Mouse (Mus musculus) intestine, postnatal 0 days (tissue): ENCODE results near the gene Ghrhr. TPM values are rescaled to one million over a fixed set of nuclear protein-coding genes. Genes with fewer than 3 reads are reported as not detected.

ENCODE experiments used
- ATAC-seq: fragments of 200-750 bp; cut with Nextera tagmentation; 2 replicates; pipeline ENCODE4 v1.8.0; 2017; ENCODE audit warnings: mild to moderate bottlenecking, moderate TSS enrichment, moderate library complexity
- H3K27ac ChIP-seq: fragments of 300-500 bp; sonication (generic); 2 replicates; pipeline ENCODE4 v1.5.1; 2014; ENCODE audit warnings: mild to moderate bottlenecking, low read depth, low read length, moderate library complexity
- H3K27me3 ChIP-seq: fragments of 300-500 bp; sonication (generic); replicated peaks from 2 replicates; pipeline ENCODE4 v1.6.1; 2014; ENCODE audit warnings: low read length, mixed read lengths; ENCODE audit not compliant: control insufficient read depth, insufficient read depth
- H3K36me3 ChIP-seq: fragments of 300-500 bp; sonication (generic); 2 replicates; pipeline ENCODE4 v1.6.1; 2014; ENCODE audit warnings: mild to moderate bottlenecking, moderate library complexity; ENCODE audit not compliant: control insufficient read depth, insufficient read depth
- H3K4me1 ChIP-seq: fragments of 300-500 bp; sonication (generic); replicated peaks from 2 replicates; pipeline ENCODE4 v1.6.1; 2014; ENCODE audit warnings: antibody characterized with exemption, low read length, mixed read lengths; ENCODE audit not compliant: control insufficient read depth, insufficient read depth
- H3K4me2 ChIP-seq: fragments of 300-500 bp; sonication (generic); replicated peaks from 2 replicates; pipeline ENCODE4 v1.6.1; 2014; ENCODE audit warnings: low read depth, mild to moderate bottlenecking, moderate library complexity
- H3K4me3 ChIP-seq: fragments of 300-500 bp; sonication (generic); 2 replicates; pipeline ENCODE4 v1.5.1; 2014; ENCODE audit warnings: low read depth, low read length
- H3K9ac ChIP-seq: fragments of 300-500 bp; sonication (generic); 2 replicates; pipeline ENCODE4 v1.6.1; 2014; ENCODE audit warnings: mild to moderate bottlenecking, low read depth, low read length
- H3K9me3 ChIP-seq: fragments of 300-500 bp; sonication (generic); 2 replicates; pipeline ENCODE4 v1.6.1; 2016; ENCODE audit warnings: mixed run types; ENCODE audit not compliant: control insufficient read depth
- CTCF ChIP-seq: sonication (generic); IDR thresholded peaks from 2 replicates; pipeline ENCODE4 v1.5.1; 2016; ENCODE audit warnings: low read depth, mild to moderate bottlenecking, control low read depth, antibody characterized with exemption, moderate library complexity
- WGBS: fragments of 180-500 bp; shearing (Covaris S2); extraction: QIAGEN DNeasy Blood & Tissue Kit; methylation state at CpG from one replicate; pipeline ENCODE4 v1.1.7; 2014; 5-methylcytosine and 5-hydroxymethylcytosine counted together
- polyA plus RNA-seq: library from polyadenylated mRNA; unstranded; fragments of >200 nt; fragmentation: Nextera tagmentation; extraction: Ambion mirVana; gene quantifications from 2 replicates; pipeline ENCODE4 v1.2.1, GENCODE M21; 2015

Gene Ghrhr
- polyA plus RNA-seq, 1 experiment from 2014 or later, result not detected

DNA sequence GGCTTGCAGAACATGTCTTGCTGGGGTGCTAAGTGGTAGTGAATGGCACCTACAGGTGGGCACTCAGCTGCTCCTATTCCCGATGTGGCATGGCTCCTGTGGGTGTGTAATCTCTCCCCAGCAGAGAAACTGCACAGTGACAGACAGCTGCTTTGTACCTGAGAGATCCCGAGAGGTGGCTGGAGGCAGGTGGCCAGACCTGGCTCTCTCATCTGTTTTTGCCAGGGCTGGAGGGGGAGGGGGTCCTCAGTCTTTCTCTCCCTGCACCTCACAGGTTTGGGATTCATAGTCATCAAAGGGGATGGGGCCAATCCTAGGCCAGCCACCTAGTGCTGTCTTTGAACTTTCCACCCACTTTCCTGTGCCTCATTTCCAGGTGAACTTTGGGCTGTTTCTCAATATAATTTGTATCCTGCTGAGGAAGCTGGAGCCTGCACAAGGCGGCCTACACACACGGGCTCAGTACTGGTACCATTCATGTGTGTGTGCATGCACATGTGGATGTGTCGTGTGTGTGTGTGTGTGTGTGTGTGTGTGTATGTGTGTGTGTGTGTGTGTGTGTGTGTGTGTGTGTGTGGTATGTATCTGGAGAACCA is 8.4 kb downstream of the Ghrhr start:
- no peak for TF ChIP-seq CTCF
- WGBS, result 44% methylated on average over 5 of the region's 5 CpGs
- Histone ChIP-seq H3K4me1 (no peaks in the 10 kb centered on the region), H3K4me2 (no peak overlapping the region), H3K27ac (no peak overlapping the region), H3K4me3 (no peak overlapping the region), H3K27me3 (no peaks in the 10 kb centered on the region; the same call in 1 of the 2 replicates), H3K36me3 (no peaks in the 10 kb centered on the region), H3K9me3 (no peaks in the 10 kb centered on the region), H3K9ac (no peak overlapping the region)
- ATAC-seq, result peak; percentile 40; the same call in 1 of the 2 replicates

DNA sequence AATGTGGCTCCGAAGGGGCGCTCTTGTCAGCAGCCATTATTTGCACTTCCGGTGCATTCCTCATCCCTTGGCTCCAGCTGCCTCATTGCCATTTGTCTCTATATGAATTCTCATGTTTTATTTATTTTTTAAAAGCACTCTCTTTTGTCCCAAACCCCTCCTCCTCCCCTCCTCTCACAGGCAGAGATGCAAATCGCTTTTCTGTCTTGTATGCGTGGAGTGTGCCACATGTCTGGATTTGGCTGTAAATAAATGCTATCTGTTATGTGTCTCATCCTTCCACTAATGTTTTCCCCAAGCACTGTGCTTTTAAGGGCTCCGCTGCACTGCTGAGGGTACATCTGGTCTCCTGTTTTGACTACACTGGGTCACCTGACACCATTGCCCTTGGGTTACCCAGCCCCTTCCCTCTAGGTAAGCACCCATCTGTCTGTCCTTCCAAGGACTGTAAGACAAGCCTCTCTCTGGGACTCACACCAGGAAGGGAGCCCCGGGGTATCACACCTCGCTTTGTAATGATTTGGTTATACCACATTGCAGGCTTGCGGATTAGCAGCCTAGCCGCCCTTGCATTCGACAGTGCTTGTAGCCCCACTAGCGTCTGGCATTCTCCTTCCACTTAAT is 12.6 kb downstream of the Ghrhr start:
- Histone ChIP-seq H3K4me1 (no peaks in the 10 kb centered on the region), H3K36me3 (no peaks in the 10 kb centered on the region), H3K4me2 (no peak overlapping the region), H3K4me3 (no peak overlapping the region), H3K9ac (no peak overlapping the region), H3K27ac (no peak overlapping the region), H3K9me3 (no peaks in the 10 kb centered on the region), H3K27me3 (no peaks in the 10 kb centered on the region; the same call in 1 of the 2 replicates)
- WGBS, result 55% methylated on average over 12 of the region's 12 CpGs
- ATAC-seq, result no peak
- no peak for TF ChIP-seq CTCF

DNA sequence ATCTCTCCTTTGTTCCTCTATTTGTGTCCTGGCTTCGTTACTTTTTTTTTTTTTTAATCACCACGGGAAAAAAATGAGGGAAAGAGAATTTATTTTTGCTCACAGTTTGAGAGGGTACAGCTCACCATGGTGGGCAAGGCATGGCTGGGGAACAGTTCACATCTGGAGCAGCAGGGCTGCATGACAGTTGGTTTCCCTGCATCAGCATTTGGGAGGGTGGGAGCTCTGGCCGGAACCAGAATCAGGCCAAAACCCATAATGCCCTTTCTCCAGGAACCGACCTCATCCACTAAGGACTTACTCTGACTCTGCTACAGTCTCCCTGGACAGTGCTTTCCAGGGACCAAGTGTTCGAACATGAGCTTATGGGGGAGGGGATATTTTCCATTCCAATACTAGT is 13.2 kb downstream of the Ghrhr start:
- Histone ChIP-seq H3K36me3 (no peaks in the 10 kb centered on the region), H3K4me2 (no peak overlapping the region), H3K9me3 (no peaks in the 10 kb centered on the region), H3K27me3 (no peaks in the 10 kb centered on the region; the same call in 1 of the 2 replicates), H3K4me3 (no peak overlapping the region), H3K4me1 (no peaks in the 10 kb centered on the region), H3K27ac (no peak overlapping the region), H3K9ac (no peak overlapping the region)
- no peak for ATAC-seq
- no peak for TF ChIP-seq CTCF
- 64% methylated on average over 5 of the region's 5 CpGs for WGBS

DNA sequence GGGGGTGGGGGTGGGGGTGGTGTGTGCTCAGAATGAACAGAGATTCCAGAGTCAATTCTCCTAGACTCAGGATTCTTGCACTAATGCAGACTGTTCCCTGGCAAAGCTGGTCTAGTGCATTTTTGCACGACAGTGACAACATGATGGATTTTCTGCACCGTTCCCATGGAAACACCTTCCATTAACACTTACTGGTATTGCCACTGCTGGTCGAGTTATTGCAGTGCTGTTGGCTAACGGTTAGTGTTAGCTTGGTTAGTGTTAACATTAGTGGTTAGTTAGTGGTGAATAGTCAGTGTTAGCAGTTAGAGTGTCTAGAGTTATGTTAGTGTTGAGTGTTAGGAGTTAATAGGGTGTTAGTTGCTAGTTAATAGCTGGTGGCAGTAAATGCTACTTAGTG is 15.7 kb downstream of the Ghrhr start:
- no peak overlapping the region for H3K27ac ChIP-seq
- no peak for ATAC-seq
- no peaks in the 10 kb centered on the region for H3K4me1 ChIP-seq
- no peak for TF ChIP-seq CTCF
- H3K9me3 ChIP-seq, result no peaks in the 10 kb centered on the region
- H3K27me3 ChIP-seq, result no peaks in the 10 kb centered on the region; the same call in 1 of the 2 replicates
- WGBS, result 30% methylated on average over 4 of the region's 4 CpGs
- H3K9ac ChIP-seq, result no peak overlapping the region
- no peak overlapping the region for H3K4me3 ChIP-seq
- no peak overlapping the region for H3K4me2 ChIP-seq
- H3K36me3 ChIP-seq, result no peaks in the 10 kb centered on the region

DNA sequence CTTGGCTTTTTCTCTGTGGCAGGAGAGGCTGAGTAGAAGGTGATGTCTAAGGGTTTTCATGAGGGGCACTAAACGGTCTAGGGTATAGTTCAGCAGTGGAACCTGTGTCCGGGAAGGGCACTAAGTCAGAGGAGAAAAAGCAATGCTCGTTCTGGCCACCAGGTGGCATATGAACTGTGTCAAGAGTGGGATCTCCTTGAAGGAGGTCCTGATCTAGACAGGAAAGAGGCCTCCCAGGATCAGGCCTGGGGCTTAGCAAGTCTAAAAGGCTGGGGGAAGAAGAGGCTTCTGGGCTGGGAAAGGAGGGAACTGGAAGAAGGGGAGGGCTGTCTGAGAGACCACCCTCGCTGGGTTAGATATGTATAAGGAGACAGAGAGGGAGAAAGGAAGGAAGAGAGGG is 16.4 kb downstream of the Ghrhr start:
- H3K9me3 ChIP-seq, result no peaks in the 10 kb centered on the region
- H3K4me1 ChIP-seq, result no peaks in the 10 kb centered on the region
- no peak overlapping the region for H3K9ac ChIP-seq
- no peaks in the 10 kb centered on the region for H3K36me3 ChIP-seq
- no peaks in the 10 kb centered on the region; the same call in 1 of the 2 replicates for H3K27me3 ChIP-seq
- TF ChIP-seq CTCF, result peak; percentile 90
- H3K27ac ChIP-seq, result no peak overlapping the region
- H3K4me3 ChIP-seq, result no peak overlapping the region
- WGBS, result 19% methylated on average over 4 of the region's 4 CpGs
- ATAC-seq, result no peak
- H3K4me2 ChIP-seq, result no peak overlapping the region

DNA sequence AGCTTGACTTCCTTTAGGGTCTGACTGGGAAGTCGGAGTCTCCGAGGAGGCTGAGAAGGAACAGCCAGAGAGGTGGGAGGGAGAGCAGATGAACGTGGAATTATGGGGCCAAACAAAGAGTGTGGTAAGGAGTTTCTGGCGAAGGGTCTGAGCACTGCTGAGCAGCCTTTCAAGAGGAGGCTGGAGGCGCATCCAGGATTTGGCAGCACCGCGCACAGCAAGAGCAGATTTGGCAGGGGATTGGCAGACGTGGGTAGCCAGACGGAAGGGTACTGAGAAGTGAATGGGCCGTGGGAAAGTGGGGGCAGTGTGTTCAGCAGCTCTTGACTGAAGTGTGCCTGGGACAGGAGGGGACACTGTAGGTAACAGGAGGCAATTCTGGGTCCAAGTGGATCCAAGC is 18.8 kb downstream of the Ghrhr start:
- H3K36me3 ChIP-seq, result no peaks in the 10 kb centered on the region
- H3K9me3 ChIP-seq, result no peaks in the 10 kb centered on the region
- H3K9ac ChIP-seq, result no peak overlapping the region
- H3K4me1 ChIP-seq, result no peaks in the 10 kb centered on the region
- no peak for ATAC-seq
- no peak overlapping the region for H3K4me2 ChIP-seq
- no peak overlapping the region for H3K4me3 ChIP-seq
- no peak for TF ChIP-seq CTCF
- H3K27me3 ChIP-seq, result no peaks in the 10 kb centered on the region
- WGBS, result 82% methylated on average over 10 of the region's 10 CpGs
- no peak overlapping the region for H3K27ac ChIP-seq
